In the genomic region with DNA sequence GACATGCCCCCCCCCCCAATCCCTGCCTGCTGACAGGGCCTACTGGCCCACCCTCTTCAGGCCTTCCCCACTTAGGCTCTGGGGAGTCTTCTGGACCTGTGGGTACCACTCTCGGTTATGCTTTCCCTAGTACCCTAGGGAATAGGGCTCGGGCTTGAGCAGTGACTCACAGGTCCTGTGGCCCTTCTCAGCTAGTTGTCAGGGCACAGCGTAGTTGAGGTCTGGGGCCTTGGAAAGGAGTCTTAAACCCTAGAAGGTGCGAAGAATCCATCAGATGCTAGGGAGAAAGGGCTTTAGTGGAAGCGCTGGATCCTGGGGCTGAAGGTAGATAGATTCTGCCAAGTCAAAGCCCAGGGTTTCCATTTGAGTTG, we compare ENCODE assay signal across 9 mouse cellular contexts. TPM values are rescaled to one million over a fixed set of nuclear protein-coding genes. Genes with fewer than 3 reads are reported as not detected.
DNase-seq lines count a peak whose midpoint lies in the region; ATAC-seq and TF ChIP-seq lines count a peak whose summit lies in the region.
"Had no signal": no experiment of that assay in that cellular context is flagged by ENCODE, and none has a peak within 500 bp of the region (broad histone marks: within the 10 kb centered on the region; RNA-seq: fewer than 3 reads in every experiment).

No protein-coding gene starts in this region.

- no peak for DNase-seq in heart, postnatal 10 days
- peak; percentile 57 for DNase-seq in adipocyte (ENCODE audit: low spot score)
- DNase-seq in forebrain, postnatal 0 days = no peak
- DNase-seq in midbrain, embryonic 11.5 days (ENCODE audit: low spot score, missing footprints) = no peak
- no peak for DNase-seq in right cerebral cortex, adult 18-20 months
- DNase-seq in right cerebral cortex, adult 2 months (ENCODE audit: low spot score in 2 of 2) = no peak
- no peak for DNase-seq in right cerebral cortex, postnatal 36 days (ENCODE audit: low spot score in 2 of 2)

- WGBS in heart, embryonic 15.5 days = 18% methylated on average over 5 of the region's 5 CpGs
- 30% methylated on average over 5 of the region's 5 CpGs for WGBS in forebrain, postnatal 0 days
- 33% methylated on average over 5 of the region's 5 CpGs for WGBS in midbrain, embryonic 11.5 days

- H3K9ac ChIP-seq in heart, embryonic 15.5 days = peak overlapping the region; percentile 71
- peak overlapping the region; percentile 61; the same call in 1 of the 2 replicates for H3K9ac ChIP-seq in forebrain, postnatal 0 days
- peak overlapping the region; percentile 52; the same call in 1 of the 2 replicates for H3K9ac ChIP-seq in midbrain, embryonic 11.5 days (ENCODE audit: low read length)
- H3K9ac ChIP-seq: liver, embryonic 15.5 days had no signal

- H3K36me3 ChIP-seq in heart, embryonic 15.5 days = peaks cover 36% of the 10 kb centered on the region
- H3K36me3 ChIP-seq in forebrain, postnatal 0 days (ENCODE audit: insufficient read depth) = peaks cover 32% of the 10 kb centered on the region
- H3K36me3 ChIP-seq in midbrain, embryonic 11.5 days (ENCODE audit: control insufficient read depth, insufficient read depth, low read length) = no peaks in the 10 kb centered on the region
- H3K36me3 ChIP-seq: liver, embryonic 15.5 days had no signal

- TF ChIP-seq CTCF in forebrain, postnatal 0 days (IDR thresholded peaks at IDR 0.05; ENCODE audit: low read depth) = no peak

- intact Hi-C loops in heart, postnatal 10 days (cut with DNase I) = no loop called here

- H3K9me3 ChIP-seq in heart, embryonic 15.5 days (replicated peaks) = no peaks in the 10 kb centered on the region
- H3K9me3 ChIP-seq in forebrain, postnatal 0 days (ENCODE audit: low read length) = no peaks in the 10 kb centered on the region
- no peaks in the 10 kb centered on the region for H3K9me3 ChIP-seq in midbrain, embryonic 11.5 days (ENCODE audit: control insufficient read depth, low read length)
- H3K9me3 ChIP-seq: liver, embryonic 15.5 days had no signal

- peak overlapping the region; percentile 89 for H3K4me2 ChIP-seq in heart, embryonic 15.5 days
- H3K4me2 ChIP-seq in forebrain, postnatal 0 days (ENCODE audit: low read depth) = peak overlapping the region; percentile 89
- H3K4me2 ChIP-seq in midbrain, embryonic 11.5 days = peak overlapping the region; percentile 73

- H3K4me1 ChIP-seq in heart, embryonic 15.5 days (replicated peaks) = peaks cover 80% of the 10 kb centered on the region
- peaks cover 23% of the 10 kb centered on the region for H3K4me1 ChIP-seq in forebrain, postnatal 0 days (ENCODE audit: insufficient read depth)
- peaks cover 31% of the 10 kb centered on the region for H3K4me1 ChIP-seq in midbrain, embryonic 11.5 days (ENCODE audit: control insufficient read depth, insufficient read depth, low read length)

- peak overlapping the region; percentile 54 for H3K4me3 ChIP-seq in heart, embryonic 15.5 days
- H3K4me3 ChIP-seq in forebrain, postnatal 0 days (ENCODE audit: low read depth, low read length) = peak overlapping the region; percentile 40; the same call in 1 of the 2 replicates
- H3K4me3 ChIP-seq in midbrain, embryonic 11.5 days (ENCODE audit: low read depth, low read length) = no peak overlapping the region; the same call in 1 of the 2 replicates
- H3K4me3 ChIP-seq: liver, embryonic 15.5 days had no signal

- no peak for ATAC-seq in heart, embryonic 15.5 days (replicated peaks; ENCODE audit: insufficient number of reproducible peaks, insufficient read depth, low FRiP score, low read depth)
- no peak for ATAC-seq in forebrain, postnatal 0 days
- no peak for ATAC-seq in midbrain, embryonic 11.5 days (ENCODE audit: low FRiP score)

- no peaks in the 10 kb centered on the region for H3K27me3 ChIP-seq in heart, embryonic 15.5 days
- H3K27me3 ChIP-seq in forebrain, postnatal 0 days (ENCODE audit: insufficient read depth, low read length) = no peaks in the 10 kb centered on the region
- H3K27me3 ChIP-seq in midbrain, embryonic 11.5 days (ENCODE audit: control insufficient read depth, insufficient read depth, low read length) = no peaks in the 10 kb centered on the region

- H3K27ac ChIP-seq in heart, embryonic 15.5 days = peak overlapping the region; percentile 99
- H3K27ac ChIP-seq in forebrain, postnatal 0 days (ENCODE audit: low read depth, low read length) = peak overlapping the region; percentile 85
- no peak overlapping the region for H3K27ac ChIP-seq in midbrain, embryonic 11.5 days (ENCODE audit: low read depth, low read length)
- H3K27ac ChIP-seq: liver, embryonic 15.5 days had no signal

RNA-seq across cellular contexts. Expression of a gene that starts 17.5 kb away (rescaled TPM):
- polyA plus RNA-seq in heart, embryonic 15.5 days (2015; fragmentation: Nextera tagmentation; extraction: Ambion mirVana) = 9.1 and 12.6 TPM in 2 replicates
- total RNA-seq in heart, postnatal 10 days (2021) = 10 to 100 TPM; 66.8 to 73.0 TPM
- total RNA-seq in forebrain, postnatal 0 days (2014; rRNA removed) = 29.2 and 38.7 TPM in 2 replicates
- polyA plus RNA-seq in forebrain, postnatal 0 days (2015; fragmentation: Nextera tagmentation; extraction: Ambion mirVana) = 9.3 and 13.0 TPM in 2 replicates
- polyA plus RNA-seq in midbrain, embryonic 11.5 days (2014; fragmentation: Nextera tagmentation; extraction: Ambion mirVana) = 5.6 and 6.4 TPM in 2 replicates

RNA-seq across cellular contexts. Expression of a gene that starts 45.4 kb away (rescaled TPM):
- polyA plus RNA-seq in heart, embryonic 15.5 days (2015; fragmentation: Nextera tagmentation; extraction: Ambion mirVana) = 0.63 TPM in 1 of 2 replicates, not detected in the other
- total RNA-seq in heart, postnatal 10 days (2021) = not detected
- not detected in 2 replicates for total RNA-seq in forebrain, postnatal 0 days (2014; rRNA removed)
- polyA plus RNA-seq in forebrain, postnatal 0 days (2015; fragmentation: Nextera tagmentation; extraction: Ambion mirVana) = not detected in 2 replicates
- polyA plus RNA-seq in midbrain, embryonic 11.5 days (2014; fragmentation: Nextera tagmentation; extraction: Ambion mirVana) = not detected in 2 replicates
- polyA plus RNA-seq: liver, embryonic 15.5 days had no signal

RNA-seq across cellular contexts. Expression of a gene that starts 59.2 kb away (rescaled TPM):
- not detected in 2 replicates for polyA plus RNA-seq in heart, embryonic 15.5 days (2015; fragmentation: Nextera tagmentation; extraction: Ambion mirVana)
- not detected for total RNA-seq in heart, postnatal 10 days (2021)
- total RNA-seq in forebrain, postnatal 0 days (2014; rRNA removed) = not detected in 2 replicates
- polyA plus RNA-seq in forebrain, postnatal 0 days (2015; fragmentation: Nextera tagmentation; extraction: Ambion mirVana) = not detected in 2 replicates
- not detected in 2 replicates for polyA plus RNA-seq in midbrain, embryonic 11.5 days (2014; fragmentation: Nextera tagmentation; extraction: Ambion mirVana)
- polyA plus RNA-seq: liver, embryonic 15.5 days had no signal
